Mouse (Mus musculus): Measurements from ENCODE around the gene Ap1s3. TPM values are rescaled to one million over a fixed set of nuclear protein-coding genes. Genes with fewer than 3 reads are reported as not detected.
A peak's percentile ranks its signal among the peaks of the same experiment; 100 is the strongest.

Gene Ap1s3
- total RNA-seq, 2 experiments from 2014 or later: not detected

- no peak for DNase-seq (ENCODE audit: low spot score)
Observed at GRCm38 (mm10) chr1:79598385-79599178, 73.2 kb downstream of the Ap1s3 start.

- DNase-seq (ENCODE audit: low spot score): no peak
Observed at GRCm38 (mm10) chr1:79592721-79593277, 79.0 kb downstream of the Ap1s3 start.

GRCm38 (mm10) chr1:79591091-79591490, 80.7 kb downstream of the Ap1s3 start:
- no peak for DNase-seq (ENCODE audit: low spot score)

GRCm38 (mm10) chr1:79589971-79590763, 81.6 kb downstream of the Ap1s3 start:
- peak; percentile 15 for DNase-seq (ENCODE audit: low spot score)

GRCm38 (mm10) chr1:79589424-79589823, 82.3 kb downstream of the Ap1s3 start:
- no peak for DNase-seq (ENCODE audit: low spot score)

GRCm38 (mm10) chr1:79581136-79581679, 90.6 kb downstream of the Ap1s3 start:
- peak; percentile 35 for DNase-seq (ENCODE audit: low spot score)

- DNase-seq (ENCODE audit: low spot score): peak; percentile 56
Observed at GRCm38 (mm10) chr1:79577357-79577756, 94.4 kb downstream of the Ap1s3 start.

- DNase-seq (ENCODE audit: low spot score): no peak
Observed at GRCm38 (mm10) chr1:79571912-79572311, 99.9 kb downstream of the Ap1s3 start.

GRCm38 (mm10) chr1:79571126-79571525, 100.6 kb downstream of the Ap1s3 start:
- DNase-seq (ENCODE audit: low spot score): no peak

GRCm38 (mm10) chr1:79561186-79561585, 110.6 kb downstream of the Ap1s3 start:
- DNase-seq (ENCODE audit: low spot score): no peak

Other genes with a start within 250 kb of the Ap1s3 start
- gene Scg2, start 231.9 kb downstream of the Ap1s3 start, total RNA-seq (2021): not detected
- gene Mrpl44, start 104.0 kb upstream of the Ap1s3 start, total RNA-seq (2021): 10 to 100 TPM; 31.4 to 31.5 TPM
- gene Wdfy1, start 104.2 kb upstream of the Ap1s3 start, total RNA-seq (2021): 10 to 100 TPM in 1 of 2 experiments, 1 to 10 TPM in 1; 9.5 to 12.1 TPM
- 10 to 100 TPM; 78.7 to 89.6 TPM for gene Serpine2, start 189.2 kb upstream of the Ap1s3 start, total RNA-seq (2021)